Mouse (Mus musculus) forebrain, embryonic 14.5 days (tissue): ENCODE measurements around the gene Osbp2. TPM values are rescaled to one million over a fixed set of nuclear protein-coding genes. Genes with fewer than 3 reads are reported as not detected.

Source experiments
- ATAC-seq: fragments of 200-750 bp; cut with Nextera tagmentation; 2 replicates; pipeline ENCODE4 v1.8.0; 2017; ENCODE audit warnings: mild to moderate bottlenecking, moderate library complexity
- DNase-seq: peaks from one replicate; pipeline ENCODE4 v3.0.0-alpha.2; 2015; ENCODE audit warnings: low spot score
- H3K27ac ChIP-seq: fragments of 300-500 bp; sonication (generic); 2 replicates; pipeline ENCODE4 v1.5.1; 2014; ENCODE audit warnings: low read depth, mild to moderate bottlenecking, control low read depth, low read length, moderate library complexity
- H3K27me3 ChIP-seq: fragments of 300-500 bp; sonication (generic); replicated peaks from 2 replicates; pipeline ENCODE4 v1.6.1; 2014; ENCODE audit warnings: low read length, control low read depth, mixed read lengths; ENCODE audit not compliant: control insufficient read depth, insufficient read depth
- H3K36me3 ChIP-seq: fragments of 300-500 bp; sonication (generic); 2 replicates; pipeline ENCODE4 v1.6.1; 2014; ENCODE audit warnings: low read length, control low read depth; ENCODE audit not compliant: control insufficient read depth, insufficient read depth
- H3K4me1 ChIP-seq: fragments of 300-500 bp; sonication (generic); 2 replicates; pipeline ENCODE4 v1.6.1; 2014; ENCODE audit warnings: antibody characterized with exemption, low read length, control low read depth; ENCODE audit not compliant: control insufficient read depth, insufficient read depth
- H3K4me2 ChIP-seq: fragments of 300-500 bp; sonication (generic); 2 replicates; pipeline ENCODE4 v1.6.1; 2014; ENCODE audit warnings: mild to moderate bottlenecking, control low read depth, low read length
- H3K4me3 ChIP-seq: fragments of 300-500 bp; sonication (generic); 2 replicates; pipeline ENCODE4 v1.5.1; 2014; ENCODE audit warnings: low read depth, low read length, control low read depth
- H3K9ac ChIP-seq: fragments of 300-500 bp; sonication (generic); 2 replicates; pipeline ENCODE4 v1.6.1; 2014; ENCODE audit warnings: mild to moderate bottlenecking, low read length, control low read depth, moderate library complexity
- H3K9me3 ChIP-seq: fragments of 300-500 bp; sonication (generic); replicated peaks from 2 replicates; pipeline ENCODE4 v1.6.1; 2016; ENCODE audit warnings: low read length, control low read depth, mixed read lengths; ENCODE audit not compliant: control insufficient read depth
- WGBS: fragments of 180-500 bp; shearing (Covaris S2); extraction: QIAGEN DNeasy Blood & Tissue Kit; methylation state at CpG from one replicate; pipeline ENCODE4 v1.1.7; 2014; 5-methylcytosine and 5-hydroxymethylcytosine counted together
- polyA plus RNA-seq: library from polyadenylated mRNA; unstranded; fragments of >200 nt; fragmentation: Nextera tagmentation; extraction: Ambion mirVana; gene quantifications from 2 replicates; pipeline ENCODE4 v1.2.1, GENCODE M21; 2014

The Osbp2 gene
- polyA plus RNA-seq, 1 experiment from 2014 or later: 7.4 TPM

DNA sequence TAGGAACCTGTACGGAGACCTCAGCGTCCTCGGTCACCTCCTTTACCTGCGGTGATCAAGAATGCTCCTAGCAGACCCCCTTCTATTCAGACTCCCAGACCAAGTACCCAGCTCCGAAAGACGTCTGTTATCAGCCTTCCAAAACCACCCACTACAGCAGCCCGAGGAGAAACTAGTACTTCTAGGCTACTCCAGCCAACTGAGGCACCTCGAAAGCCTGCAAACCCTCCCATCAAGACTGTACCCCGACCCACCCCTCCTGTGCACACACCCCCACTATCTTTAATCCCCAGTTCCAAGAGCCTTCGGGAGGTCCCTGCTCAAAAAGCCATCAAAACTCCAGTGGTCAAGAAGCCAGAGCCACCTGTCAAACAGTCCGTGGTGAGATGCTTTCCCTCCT is 180.0 kb downstream of the Osbp2 start:
- Histone ChIP-seq H3K9me3 (no peaks in the 10 kb centered on the region), H3K36me3 (peaks cover 91% of the 10 kb centered on the region), H3K4me3 (no peak overlapping the region), H3K9ac (no peak overlapping the region), H3K4me1 (no peaks in the 10 kb centered on the region), H3K27ac (no peak overlapping the region), H3K27me3 (no peaks in the 10 kb centered on the region), H3K4me2 (no peak overlapping the region)
- no peak for ATAC-seq
- WGBS: 95% methylated on average over 11 of the region's 11 CpGs
- no peak for DNase-seq

DNA sequence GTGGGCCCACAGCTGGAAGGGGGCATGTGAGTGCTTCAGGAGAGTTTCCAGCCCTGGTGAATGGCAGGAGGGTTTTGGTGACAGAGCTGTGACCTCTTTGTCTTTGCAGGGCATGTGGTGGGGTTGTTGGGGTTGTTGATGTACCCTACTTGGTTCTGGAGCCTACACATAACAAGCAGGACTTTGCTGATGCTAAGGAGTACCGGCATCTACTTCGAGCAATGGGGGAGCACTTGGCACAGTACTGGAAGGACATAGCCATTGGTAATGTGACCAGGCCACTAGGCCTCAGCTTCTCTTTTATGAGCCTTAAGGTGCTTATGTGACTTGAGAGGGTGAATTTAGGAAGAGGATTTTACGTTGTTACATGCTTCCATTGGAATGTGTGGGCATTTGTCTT is 183.9 kb downstream of the Osbp2 start:
- Histone ChIP-seq H3K27me3 (no peaks in the 10 kb centered on the region), H3K9ac (no peak overlapping the region), H3K4me3 (no peak overlapping the region), H3K9me3 (no peaks in the 10 kb centered on the region), H3K4me1 (no peaks in the 10 kb centered on the region), H3K27ac (no peak overlapping the region), H3K4me2 (no peak overlapping the region), H3K36me3 (peaks cover 93% of the 10 kb centered on the region)
- no peak for DNase-seq
- WGBS: 96% methylated on average over 3 of the region's 3 CpGs
- no peak for ATAC-seq

DNA sequence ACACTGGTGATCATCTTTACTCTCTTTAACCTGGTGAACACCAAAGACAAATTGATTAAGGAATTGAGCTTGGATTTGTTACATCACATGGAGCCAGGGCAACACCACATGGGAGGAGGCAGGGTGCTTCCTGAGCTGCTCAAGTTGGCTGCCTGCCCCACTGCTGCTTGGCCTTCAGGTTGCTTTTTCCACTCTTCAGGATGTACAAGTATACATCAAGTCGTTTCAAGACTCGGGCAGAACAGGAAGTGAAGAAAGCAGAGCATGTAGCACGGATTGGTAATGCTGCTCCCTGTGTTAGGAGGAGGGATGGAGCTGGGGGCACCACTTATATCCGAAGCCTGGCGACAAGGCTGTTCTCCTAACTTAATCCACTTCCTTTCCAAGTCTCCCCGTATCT is 186.5 kb downstream of the Osbp2 start:
- ATAC-seq (no peak), DNase-seq (no peak)
- Histone ChIP-seq H3K4me3 (no peak overlapping the region), H3K9ac (no peak overlapping the region), H3K36me3 (peaks cover 94% of the 10 kb centered on the region), H3K27me3 (no peaks in the 10 kb centered on the region), H3K4me1 (no peaks in the 10 kb centered on the region), H3K9me3 (no peaks in the 10 kb centered on the region), H3K4me2 (no peak overlapping the region), H3K27ac (no peak overlapping the region)
- 83% methylated on average over 6 of the region's 6 CpGs for WGBS

DNA sequence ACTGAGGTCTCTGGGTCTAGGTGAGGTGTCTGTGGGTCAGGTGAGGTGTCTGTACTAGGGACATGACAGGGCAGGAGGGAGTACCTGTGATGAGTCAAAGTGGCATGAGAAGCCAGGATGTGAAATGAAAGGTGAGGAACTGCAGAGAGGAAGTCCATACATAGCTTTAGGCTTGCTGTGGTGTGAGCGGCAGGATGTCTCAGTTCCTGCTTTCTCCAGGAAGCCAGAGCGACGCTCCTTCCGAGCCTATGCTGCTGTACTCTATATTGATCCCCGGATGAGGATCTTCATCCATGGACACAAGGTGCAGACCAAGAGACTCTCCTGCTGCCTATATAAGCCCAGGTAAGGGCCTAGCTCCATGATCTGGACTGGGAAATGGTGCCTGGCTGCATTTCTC is 187.3 kb downstream of the Osbp2 start:
- DNase-seq (no peak), ATAC-seq (no peak)
- WGBS: 99% methylated on average over 5 of the region's 5 CpGs
- Histone ChIP-seq H3K4me1 (no peaks in the 10 kb centered on the region), H3K9ac (no peak overlapping the region), H3K4me2 (no peak overlapping the region), H3K36me3 (peaks cover 98% of the 10 kb centered on the region), H3K27me3 (no peaks in the 10 kb centered on the region), H3K27ac (no peak overlapping the region), H3K4me3 (no peak overlapping the region), H3K9me3 (no peaks in the 10 kb centered on the region)

DNA sequence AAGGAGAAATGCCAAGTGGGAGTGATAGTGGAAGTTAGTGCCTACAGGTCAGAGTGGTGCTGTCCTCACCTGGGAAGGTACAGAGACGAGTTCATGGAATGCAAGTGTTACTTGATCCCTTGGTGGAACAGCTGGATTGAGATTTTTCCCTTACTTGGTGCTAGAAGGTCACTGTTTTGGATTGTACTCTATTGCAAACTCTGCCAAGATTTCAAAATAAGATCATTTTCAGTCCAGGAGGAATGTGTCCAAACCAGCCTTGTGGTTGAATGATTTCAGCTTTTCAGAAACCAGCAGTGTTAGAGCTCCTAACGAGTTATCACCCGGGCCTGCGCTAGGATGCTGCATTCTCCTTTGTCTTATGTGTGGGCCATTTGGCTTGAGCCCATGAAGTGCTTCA is 189.2 kb downstream of the Osbp2 start:
- Histone ChIP-seq H3K9me3 (no peaks in the 10 kb centered on the region), H3K4me2 (no peak overlapping the region), H3K36me3 (peaks cover 97% of the 10 kb centered on the region), H3K27me3 (no peaks in the 10 kb centered on the region), H3K9ac (no peak overlapping the region), H3K27ac (no peak overlapping the region), H3K4me3 (no peak overlapping the region), H3K4me1 (no peaks in the 10 kb centered on the region)
- DNase-seq (no peak), ATAC-seq (no peak)
- 55% methylated on average over 4 of the region's 4 CpGs for WGBS

DNA sequence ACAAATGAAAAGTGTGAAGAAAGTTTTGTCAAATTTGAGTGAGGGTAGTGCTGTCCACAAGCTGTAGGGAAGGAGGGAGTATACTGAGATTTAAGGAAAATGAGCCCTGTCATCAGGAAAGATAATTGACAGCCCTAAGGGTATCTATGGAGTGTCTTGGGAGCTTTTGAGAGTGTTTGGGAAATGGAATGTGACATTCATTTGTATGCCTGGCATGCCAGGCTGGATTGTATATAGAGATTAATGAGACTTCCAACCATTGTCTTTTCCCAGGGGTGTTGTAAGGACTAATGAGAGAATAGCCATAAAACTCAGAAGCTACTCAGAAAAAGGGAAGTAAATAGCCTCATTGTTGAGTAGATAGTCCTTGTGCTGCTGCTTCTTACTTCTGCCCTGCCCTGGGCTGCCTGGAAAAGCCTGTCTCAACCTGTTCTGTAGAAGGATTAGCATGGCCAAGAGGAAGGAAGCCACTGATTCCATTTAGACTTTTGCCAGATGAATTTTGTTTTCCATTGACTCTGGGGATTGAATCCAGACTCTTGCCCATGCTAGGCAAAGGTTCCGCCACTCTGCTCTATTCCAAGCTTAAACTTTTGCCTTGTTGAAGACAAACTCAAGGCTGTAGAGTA is 192.6 kb downstream of the Osbp2 start:
- Histone ChIP-seq H3K4me3 (no peak overlapping the region), H3K27ac (no peak overlapping the region), H3K4me1 (no peaks in the 10 kb centered on the region), H3K9ac (no peak overlapping the region), H3K27me3 (no peaks in the 10 kb centered on the region), H3K9me3 (no peaks in the 10 kb centered on the region), H3K36me3 (peaks cover 85% of the 10 kb centered on the region), H3K4me2 (no peak overlapping the region)
- WGBS: 92% methylated on average over 1 of the region's 1 CpGs
- DNase-seq (no peak), ATAC-seq (no peak)

DNA sequence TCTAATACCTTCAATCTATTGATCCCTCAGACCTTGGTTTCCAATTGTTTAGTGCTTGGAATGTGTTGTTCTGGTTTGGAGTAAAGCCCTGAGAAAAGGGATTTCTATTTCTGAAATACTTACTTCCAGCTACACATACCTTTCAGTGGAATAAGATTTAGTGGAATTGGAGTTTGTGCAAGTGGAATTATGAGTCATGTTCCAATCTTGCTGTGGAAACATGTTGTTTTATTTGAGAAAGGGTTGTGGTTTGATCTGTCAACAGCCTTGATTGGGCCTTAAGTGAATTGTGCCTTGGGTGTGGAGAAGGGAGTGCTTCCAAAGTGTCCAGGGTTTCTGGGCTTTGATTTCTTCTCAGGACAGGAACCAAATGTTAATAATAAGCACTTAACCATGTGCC is 193.9 kb downstream of the Osbp2 start:
- H3K36me3 ChIP-seq: peaks cover 78% of the 10 kb centered on the region
- no peaks in the 10 kb centered on the region for H3K27me3 ChIP-seq
- H3K9ac ChIP-seq: no peak overlapping the region
- ATAC-seq (no peak), DNase-seq (no peak)
- no peak overlapping the region for H3K27ac ChIP-seq
- H3K4me2 ChIP-seq: no peak overlapping the region
- no peak overlapping the region for H3K4me3 ChIP-seq
- H3K9me3 ChIP-seq: no peaks in the 10 kb centered on the region
- no peaks in the 10 kb centered on the region for H3K4me1 ChIP-seq

DNA sequence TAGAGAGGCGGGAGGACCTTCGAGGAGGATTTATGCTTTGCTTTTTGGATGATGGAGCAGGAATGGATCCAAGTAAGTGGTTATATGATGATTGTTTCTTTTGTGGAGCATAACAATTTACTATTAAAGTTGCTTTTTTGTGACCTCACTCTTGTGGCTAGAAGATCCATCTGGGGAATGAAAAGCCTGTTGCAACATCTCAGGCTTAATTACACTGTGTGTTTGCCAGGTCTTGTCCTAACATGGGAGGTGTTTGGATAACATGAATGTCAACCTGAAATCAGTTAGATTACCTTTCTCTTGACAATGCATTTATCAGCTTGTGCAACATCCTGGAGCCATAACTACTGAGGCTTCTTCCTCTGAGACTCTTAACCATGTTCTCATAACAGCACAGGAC is 194.9 kb downstream of the Osbp2 start:
- no peak overlapping the region for H3K4me3 ChIP-seq
- no peaks in the 10 kb centered on the region for H3K9me3 ChIP-seq
- no peak overlapping the region for H3K27ac ChIP-seq
- WGBS: 98% methylated on average over 2 of the region's 2 CpGs
- no peak overlapping the region for H3K9ac ChIP-seq
- no peaks in the 10 kb centered on the region for H3K4me1 ChIP-seq
- H3K36me3 ChIP-seq: peaks cover 77% of the 10 kb centered on the region
- ATAC-seq (no peak), DNase-seq (no peak)
- no peaks in the 10 kb centered on the region for H3K27me3 ChIP-seq
- no peak overlapping the region for H3K4me2 ChIP-seq

DNA sequence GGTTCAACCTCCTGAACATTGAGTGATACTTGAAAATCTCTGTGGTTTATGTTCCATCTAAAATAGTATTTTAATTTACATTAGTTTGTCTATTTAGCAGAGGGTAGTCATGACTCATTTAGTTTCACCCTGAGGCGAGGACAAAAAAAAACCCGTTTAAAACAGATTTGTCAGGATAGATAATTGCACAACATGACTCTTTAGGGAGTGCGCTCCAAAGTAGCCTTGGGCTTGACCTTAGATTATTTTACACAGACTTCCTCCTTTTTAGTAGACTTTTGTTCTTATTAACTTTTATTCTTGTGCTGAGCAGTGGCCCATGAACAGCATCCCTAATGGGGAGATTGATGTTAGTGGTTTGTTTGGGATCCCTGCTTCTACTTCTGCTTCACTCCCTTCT is 196.2 kb downstream of the Osbp2 start:
- WGBS: 90% methylated on average over 3 of the region's 3 CpGs
- no peak for DNase-seq

More for the DNA sequence above, 196.2 kb downstream of the Osbp2 start:
- Histone ChIP-seq H3K4me3 (no peak overlapping the region), H3K4me1 (no peaks in the 10 kb centered on the region), H3K9ac (no peak overlapping the region), H3K36me3 (peaks cover 73% of the 10 kb centered on the region), H3K27ac (no peak overlapping the region), H3K27me3 (no peaks in the 10 kb centered on the region), H3K9me3 (no peaks in the 10 kb centered on the region), H3K4me2 (no peak overlapping the region)
- no peak for ATAC-seq
